Mouse (Mus musculus) ES-E14 (cell line): ENCODE measurements around the gene Ttll9. TPM values are rescaled to one million over a fixed set of nuclear protein-coding genes. Genes with fewer than 3 reads are reported as not detected.

Experiments
- DNase-seq: peaks from one replicate; pipeline ENCODE4 v3.0.0-alpha.2; 2013; ENCODE audit warnings: low read depth, low spot score
- H3K27ac ChIP-seq: 2 replicates; pipeline ENCODE4 v1.5.1; 2012; ENCODE audit warnings: low read depth, mild to moderate bottlenecking, low read length, moderate library complexity, mixed read lengths; ENCODE audit not compliant: poor library complexity, insufficient read depth, severe bottlenecking
- H3K36me3 ChIP-seq: 2 replicates; pipeline ENCODE4 v1.6.1; 2012; ENCODE audit warnings: mild to moderate bottlenecking, low read length, moderate library complexity, mixed read lengths; ENCODE audit not compliant: control insufficient read depth, poor library complexity, insufficient read depth, severe bottlenecking
- H3K4me1 ChIP-seq, 2 experiments: fragments of 150-350 bp in 1 of 2; sonication (generic) in 1 of 2; 2 replicates each; pipeline ENCODE4 v1.6.1; 2012; ENCODE audit warnings: low read length in 2 of 2, mild to moderate bottlenecking in 1 of 2, mixed read lengths in 1 of 2; ENCODE audit not compliant: control insufficient read depth in 2 of 2, insufficient read depth in 2 of 2, poor library complexity in 1 of 2
- H3K4me3 ChIP-seq, 2 experiments: fragments of 150-350 bp in 1 of 2; sonication (generic) in 1 of 2; 2 replicates each; pipeline ENCODE4 v1.5.1; 2012; ENCODE audit warnings: low read length in 2 of 2, low read depth in 1 of 2, mild to moderate bottlenecking in 1 of 2, mixed read lengths in 1 of 2; ENCODE audit not compliant: insufficient read depth in 1 of 2, poor library complexity in 1 of 2, severe bottlenecking in 1 of 2
- H3K9ac ChIP-seq: 2 replicates; pipeline ENCODE4 v1.6.1; 2012; ENCODE audit warnings: low read depth, mild to moderate bottlenecking, low read length, mixed read lengths; ENCODE audit not compliant: poor library complexity, insufficient read depth, severe bottlenecking
- H3K9me3 ChIP-seq: fragments of 150-350 bp; sonication (generic); 2 replicates; pipeline ENCODE4 v1.6.1; 2012; ENCODE audit warnings: low read depth, mild to moderate bottlenecking, low read length; ENCODE audit not compliant: control insufficient read depth, insufficient read depth
- CHD2 ChIP-seq: IDR thresholded peaks from 2 replicates; pipeline ENCODE4 v1.6.1; 2014; ENCODE audit warnings: mild to moderate bottlenecking, low read depth, low read length, inconsistent platforms
- HCFC1 ChIP-seq: IDR thresholded peaks from 2 replicates; pipeline ENCODE4 v1.6.1; 2012; ENCODE audit warnings: low read length, inconsistent platforms, borderline replicate concordance; ENCODE audit not compliant: insufficient read depth
- MAFK ChIP-seq: IDR thresholded peaks from 2 replicates; pipeline ENCODE4 v1.6.1; 2014; ENCODE audit warnings: mild to moderate bottlenecking, low read depth, low read length, inconsistent platforms; ENCODE audit not compliant: insufficient read depth
- ZC3H11A ChIP-seq: IDR thresholded peaks from 2 replicates; pipeline ENCODE4 v1.6.1; 2012; ENCODE audit warnings: low read depth, mild to moderate bottlenecking, inconsistent platforms, low read length, borderline replicate concordance
- ZNF384 ChIP-seq: IDR thresholded peaks from 2 replicates; pipeline ENCODE4 v1.6.1; 2012; ENCODE audit warnings: low read depth, low read length, inconsistent platforms
- in situ Hi-C, 2 experiments: fragments of 600-800 bp; cut with MboI; formaldehyde crosslinking; loops; one replicate each; pipeline ENCODE4 v1.15.1; 2025; ENCODE audit warnings: low sequenced_read_pairs in 2 of 2, inconsistent platforms in 1 of 2; ENCODE audit not compliant: unreplicated experiment in 2 of 2
- total RNA-seq: library from RNA; depleted of rRNA; stranded (reverse); fragments of 300-350 nt; gene quantifications from 2 replicates; pipeline ENCODE4 v1.2.3, GENCODE M21; 2012

The Ttll9 gene
- total RNA-seq, 1 experiment: 1.2 TPM

DNA sequence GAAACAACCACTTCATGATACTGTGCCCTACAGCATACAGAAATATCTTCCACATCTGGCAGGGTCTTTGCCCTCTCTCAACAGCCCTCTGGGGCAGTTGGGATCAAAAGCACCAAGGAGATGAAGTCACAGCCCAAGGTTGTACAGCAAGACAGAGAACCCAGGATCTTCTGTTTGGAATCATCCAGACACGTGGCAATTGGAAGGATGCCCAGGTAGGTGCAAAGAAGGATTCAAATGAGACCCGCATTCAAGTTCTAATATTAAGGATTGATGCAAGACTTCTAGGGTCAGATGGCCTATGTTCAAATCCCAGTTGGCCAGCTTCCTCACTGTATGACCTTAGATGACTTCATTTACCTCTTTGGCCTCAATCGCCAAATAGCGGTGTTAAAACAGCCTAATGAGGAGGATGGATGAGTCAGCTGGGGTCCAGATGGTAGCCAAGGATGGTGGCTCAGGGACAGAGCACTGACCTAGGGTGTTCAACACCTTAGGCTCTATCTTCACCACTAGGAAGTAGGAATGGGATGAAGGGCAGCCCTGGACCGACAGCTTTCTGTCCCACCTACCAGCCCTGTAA, 13.8 kb upstream of the Ttll9 start:
- no peak overlapping the region for H3K9ac ChIP-seq
- no peak overlapping the region for H3K27ac ChIP-seq
- no peak overlapping the region for H3K4me3 ChIP-seq
- no peaks in the 10 kb centered on the region for H3K36me3 ChIP-seq
- in situ Hi-C loops: no loop called here
- H3K9me3 ChIP-seq: no peaks in the 10 kb centered on the region
- TF ChIP-seq ZNF384: no peak
- no peak for TF ChIP-seq ZC3H11A
- TF ChIP-seq MAFK: no peak
- TF ChIP-seq CHD2: no peak
- TF ChIP-seq HCFC1: no peak
- H3K4me1 ChIP-seq: peaks cover 0 to 5% of the 10 kb centered on the region in 2 experiments; a peak in 1 of 4 replicates
- DNase-seq: no peak

GRCm38 (mm10) chr2:152950358-152951064, 11.8 kb upstream of the Ttll9 start:
- Histone ChIP-seq H3K36me3 (no peaks in the 10 kb centered on the region), H3K27ac (no peak overlapping the region; the same call in 1 of the 2 replicates), H3K4me1 (peaks cover 3 to 9% of the 10 kb centered on the region in 2 experiments; a peak in 2 of 4 replicates), H3K9me3 (no peaks in the 10 kb centered on the region), H3K9ac (no peak overlapping the region), H3K4me3 (peak overlapping the region in 1 of 2 experiments; percentile 84; a peak in 2 of 4 replicates)
- in situ Hi-C loops: no loop called here
- DNase-seq: no peak
- TF ChIP-seq ZC3H11A: no peak
- no peak for TF ChIP-seq HCFC1
- no peak for TF ChIP-seq MAFK
- TF ChIP-seq ZNF384: no peak
- no peak for TF ChIP-seq CHD2

GRCm38 (mm10) chr2:152951065-152951849, 11.0 kb upstream of the Ttll9 start, which contains the start of gene Dusp15:
Gene Dusp15, minus strand, starts transcription at chr2:152951698.
- Histone ChIP-seq H3K27ac (no peak within 1 kb of the TSS), H3K4me1 (peaks cover 3 to 9% of the 10 kb centered on the region in 2 experiments; a peak in 2 of 4 replicates), H3K4me3 (peak within 1 kb of the TSS; percentile 79 to 84), H3K9ac (peak within 1 kb of the TSS; percentile 43), H3K36me3 (no peaks in the 10 kb centered on the region), H3K9me3 (no peaks in the 10 kb centered on the region)
- no peak for DNase-seq
- in situ Hi-C loops: no loop called here
- TF ChIP-seq MAFK: no peak
- TF ChIP-seq ZNF384: no peak
- TF ChIP-seq ZC3H11A: no peak
- no peak for TF ChIP-seq CHD2
- no peak for TF ChIP-seq HCFC1

GRCm38 (mm10) chr2:152951850-152952720, 10.2 kb upstream of the Ttll9 start:
- no peak for TF ChIP-seq HCFC1
- DNase-seq: no peak
- in situ Hi-C loops: no loop called here
- Histone ChIP-seq H3K9ac (no peak overlapping the region), H3K4me3 (peak overlapping the region; percentile 79 to 84; a peak in 3 of 4 replicates), H3K36me3 (no peaks in the 10 kb centered on the region), H3K27ac (no peak overlapping the region), H3K4me1 (peaks cover 3 to 9% of the 10 kb centered on the region in 2 experiments; a peak in 2 of 4 replicates), H3K9me3 (no peaks in the 10 kb centered on the region)
